Mouse (Mus musculus): ENCODE measurements around the gene Ctu2.

DNA sequence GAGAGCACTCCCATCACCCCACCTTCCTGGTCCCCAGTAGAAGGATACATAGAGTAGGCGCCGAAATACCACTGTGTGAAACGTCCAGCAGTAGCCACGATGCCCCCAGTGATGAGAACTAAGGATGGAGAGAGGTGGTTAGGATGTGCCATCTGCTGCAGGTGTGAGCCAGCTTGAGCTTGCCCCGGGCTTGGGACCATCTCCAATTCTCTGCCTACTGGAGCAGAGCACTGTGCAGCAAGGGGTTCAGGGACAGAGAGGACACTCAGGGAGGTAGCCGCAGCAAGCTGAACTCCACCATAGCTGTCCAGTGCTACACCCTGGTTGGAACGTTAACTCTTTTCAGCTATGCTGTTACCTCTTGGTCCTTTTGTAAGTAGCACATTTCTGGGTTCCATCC is 48.3 kb upstream of the Ctu2 start:
- no peak for TF ChIP-seq GATA1 (IDR thresholded peaks at IDR 0.05; ENCODE audit: borderline replicate concordance, low read length)
- no peak for TF ChIP-seq FLI1 (IDR thresholded peaks at IDR 0.05; ENCODE audit: low read length)

Measured in megakaryocyte, embryonic 14.5 days (primary cell).